Mouse (Mus musculus): ENCODE results near the gene Scn11a. TPM values are rescaled to one million over a fixed set of nuclear protein-coding genes. Genes with fewer than 3 reads are reported as not detected.

Gene Scn11a
- total RNA-seq, 2 experiments from 2014 or later = 0.05 TPM; not detected in 1

Other genes with a start within 250 kb of the Scn11a start
- under 1 TPM; 0.10 to 0.24 TPM for gene Scn5a, start 246.4 kb downstream of the Scn11a start, total RNA-seq (2021)
- gene Scn10a, start 106.1 kb downstream of the Scn11a start, total RNA-seq (2021) = not detected
- gene Wdr48, start 69.4 kb upstream of the Scn11a start, total RNA-seq (2021) = 10 to 100 TPM; 12.0 to 12.3 TPM
- gene Gorasp1, start 112.1 kb upstream of the Scn11a start, total RNA-seq (2021) = 10 to 100 TPM; 17.2 to 19.3 TPM
- gene Ttc21a, start 112.2 kb upstream of the Scn11a start, total RNA-seq (2021) = not detected
- 1 to 10 TPM; 2.4 to 3.6 TPM for gene Csrnp1, start 159.2 kb upstream of the Scn11a start, total RNA-seq (2021)
- gene Xirp1, start 198.1 kb upstream of the Scn11a start, total RNA-seq (2021) = 100 to 1,000 TPM; 105 to 112 TPM
- under 1 TPM; 0.24 to 0.61 TPM for gene Cx3cr1, start 244.4 kb upstream of the Scn11a start, total RNA-seq (2021)

Measured in gastrocnemius, postnatal 25 days (tissue).